Mouse (Mus musculus): ENCODE measurements around the gene Rbfox2.

The Rbfox2 gene

DNA sequence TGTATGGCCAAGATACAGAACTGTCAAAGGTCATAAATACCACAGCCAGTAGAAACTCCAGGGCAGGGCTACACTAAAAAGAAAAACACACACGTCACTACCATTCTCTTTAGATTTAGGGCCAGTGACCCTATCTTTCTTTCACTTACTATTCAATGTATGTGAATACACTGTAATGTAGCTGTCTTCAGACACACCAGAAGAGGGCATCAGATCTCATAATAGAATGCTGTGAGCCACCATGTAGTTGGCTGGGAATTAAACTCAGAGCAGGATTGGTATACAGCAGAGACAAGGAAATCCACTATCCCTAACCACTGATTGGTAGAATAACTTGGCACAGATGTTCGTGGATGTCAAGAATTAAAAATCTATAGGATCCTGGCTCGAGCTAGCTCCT is 76.7 kb downstream of the Rbfox2 start:
- DNase-seq (ENCODE audit: low spot score in 2 of 2) = no peak

DNA sequence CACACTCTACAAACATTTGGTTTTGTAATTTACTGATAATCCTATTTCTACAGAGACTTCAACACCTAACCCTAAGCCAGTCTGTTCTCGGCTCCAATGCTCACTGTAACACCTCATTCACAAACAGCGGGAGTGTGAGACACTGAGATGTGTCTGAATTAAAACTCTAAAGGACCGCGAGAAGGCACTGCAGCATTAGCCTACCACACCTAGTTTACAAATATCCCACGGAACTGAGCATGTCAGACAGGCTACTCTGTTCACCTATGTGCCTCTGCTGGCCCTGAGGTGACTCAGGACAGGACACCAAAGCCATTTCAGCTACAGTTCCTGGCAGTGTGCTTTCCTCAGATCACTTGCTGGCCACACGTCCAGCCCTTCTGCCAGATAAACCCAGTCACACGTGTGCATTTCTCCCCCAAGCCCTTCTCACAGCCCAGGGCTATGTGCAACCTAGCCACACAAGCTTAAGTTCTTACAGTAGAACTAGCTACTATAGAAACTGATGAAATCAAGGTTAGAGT is 79.9 kb downstream of the Rbfox2 start:
- DNase-seq (ENCODE audit: low spot score in 2 of 2) = no peak

DNA sequence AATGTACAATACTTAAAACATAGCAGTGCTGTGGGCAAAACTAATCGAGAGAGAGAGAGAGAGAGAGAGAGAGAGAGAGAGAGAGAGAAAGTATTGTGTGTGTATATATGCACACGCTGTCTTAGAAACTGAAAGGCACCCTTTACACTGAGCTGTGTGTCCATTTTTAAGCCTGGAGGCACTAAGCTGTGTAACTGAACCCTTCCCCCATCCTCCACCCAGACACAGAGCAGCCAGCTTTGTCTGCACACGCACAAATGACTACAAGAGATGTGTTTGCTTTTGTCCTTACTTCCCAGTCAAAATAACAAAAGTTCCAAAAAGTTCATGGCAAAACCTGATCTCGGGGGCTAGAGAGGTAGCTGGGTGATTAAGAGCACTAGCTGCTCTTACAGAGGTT is 80.9 kb downstream of the Rbfox2 start:
- DNase-seq (ENCODE audit: low spot score in 2 of 2) = no peak

DNA sequence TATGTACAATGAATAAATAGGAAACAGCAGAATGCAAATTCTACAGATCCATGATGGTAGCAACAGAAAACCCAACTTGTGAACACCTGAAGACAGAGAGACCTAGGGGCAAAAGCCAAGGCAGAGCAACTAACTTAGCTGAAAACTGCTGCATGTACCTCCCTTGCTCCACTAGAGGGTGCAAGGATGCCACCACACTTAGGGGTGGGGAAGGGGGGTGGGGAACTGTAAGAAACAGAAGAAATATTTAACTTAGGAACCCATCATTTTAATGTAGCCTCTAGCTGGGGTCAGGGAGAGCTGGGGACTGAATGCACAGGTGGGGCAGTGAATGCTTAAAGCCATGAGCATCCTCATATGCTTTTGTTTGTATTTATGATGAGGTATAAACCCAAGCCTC is 81.5 kb downstream of the Rbfox2 start:
- no peak for DNase-seq (ENCODE audit: low spot score in 2 of 2)

DNA sequence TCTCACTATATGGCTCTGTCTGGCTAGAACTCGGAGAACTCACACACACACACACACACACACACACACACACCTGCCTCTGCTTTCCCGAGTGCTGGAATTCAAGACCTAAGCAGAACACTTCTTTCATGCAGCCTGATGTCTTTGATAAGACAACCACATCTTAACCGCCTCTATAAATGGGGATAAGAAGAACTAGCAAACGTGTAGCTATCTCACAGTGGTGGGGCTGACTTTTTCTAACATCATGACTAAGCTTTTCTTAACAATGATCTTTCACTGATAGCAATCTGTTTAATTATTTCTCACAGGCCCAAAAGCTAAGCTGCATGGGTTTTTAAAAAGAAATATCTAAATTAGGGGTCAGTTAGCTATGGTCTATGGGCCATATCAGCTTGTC is 86.0 kb downstream of the Rbfox2 start:
- no peak for DNase-seq (ENCODE audit: low spot score in 2 of 2)

DNA sequence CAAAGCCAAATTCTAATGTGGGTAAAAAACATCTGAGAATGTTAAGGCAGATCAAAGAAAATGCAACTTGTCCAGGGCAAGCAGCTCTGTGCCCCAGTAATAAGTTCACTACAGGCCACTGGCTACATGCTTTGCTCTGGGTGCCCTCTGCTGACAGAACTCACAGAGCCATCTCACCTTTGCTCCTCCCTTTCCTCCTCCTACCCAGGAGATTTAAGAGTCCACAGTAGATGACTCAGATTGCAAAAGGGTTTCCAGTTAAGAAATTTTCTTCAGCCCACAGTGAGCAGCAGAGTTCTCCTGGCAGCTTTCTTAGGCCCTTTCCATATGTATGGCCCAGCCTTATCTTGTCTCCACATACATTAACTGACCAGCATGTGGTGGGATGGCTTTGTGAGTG is 86.7 kb downstream of the Rbfox2 start:
- no peak for DNase-seq (ENCODE audit: low spot score in 2 of 2)

DNA sequence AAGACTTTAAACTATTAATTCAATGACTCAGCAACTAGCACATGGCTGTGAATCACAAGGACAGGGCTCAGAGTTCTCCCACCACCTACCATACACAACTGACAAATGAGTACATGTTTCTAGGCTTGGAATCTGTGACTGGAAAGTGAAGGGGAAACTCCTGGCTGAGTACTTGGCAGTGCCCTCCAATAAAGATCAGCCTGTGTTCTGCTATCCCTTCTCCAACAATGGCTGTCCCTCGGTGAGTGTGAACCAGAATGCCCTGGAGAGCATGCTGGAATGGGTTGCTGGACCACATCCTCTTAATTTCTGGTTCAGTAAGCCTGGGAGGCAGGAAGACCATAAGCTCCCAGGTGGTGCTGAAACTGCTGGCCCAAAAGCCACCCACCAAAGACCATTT is 87.2 kb downstream of the Rbfox2 start:
- DNase-seq (ENCODE audit: low spot score in 2 of 2) = no peak

GRCm38 (mm10) chr15:77218007-77218406 is 88.8 kb downstream of the Rbfox2 start:
- no peak for DNase-seq (ENCODE audit: low spot score in 2 of 2)

DNA sequence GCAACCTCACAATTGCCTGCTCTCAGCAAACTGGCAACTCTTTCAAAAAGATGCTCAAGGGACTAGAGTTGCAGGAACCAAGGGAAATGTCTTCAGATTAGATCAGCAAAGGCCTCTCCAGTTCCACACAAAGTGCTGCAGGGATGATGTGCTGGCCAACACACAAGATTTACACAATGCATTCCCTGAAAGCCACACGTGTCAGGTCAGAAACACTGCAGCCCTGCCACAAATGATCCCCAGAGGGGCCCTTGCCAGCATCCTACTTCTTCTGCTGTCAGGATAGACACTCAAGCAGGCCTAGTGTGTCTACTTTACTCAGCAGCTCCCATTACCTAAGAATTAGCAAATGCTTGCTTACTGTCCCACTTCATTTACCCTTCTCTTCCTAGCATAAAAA is 89.3 kb downstream of the Rbfox2 start:
- no peak for DNase-seq (ENCODE audit: low spot score in 2 of 2)

- no peak for DNase-seq (ENCODE audit: low spot score in 2 of 2)
Observed at GRCm38 (mm10) chr15:77216704-77217103, 90.1 kb downstream of the Rbfox2 start.

DNA sequence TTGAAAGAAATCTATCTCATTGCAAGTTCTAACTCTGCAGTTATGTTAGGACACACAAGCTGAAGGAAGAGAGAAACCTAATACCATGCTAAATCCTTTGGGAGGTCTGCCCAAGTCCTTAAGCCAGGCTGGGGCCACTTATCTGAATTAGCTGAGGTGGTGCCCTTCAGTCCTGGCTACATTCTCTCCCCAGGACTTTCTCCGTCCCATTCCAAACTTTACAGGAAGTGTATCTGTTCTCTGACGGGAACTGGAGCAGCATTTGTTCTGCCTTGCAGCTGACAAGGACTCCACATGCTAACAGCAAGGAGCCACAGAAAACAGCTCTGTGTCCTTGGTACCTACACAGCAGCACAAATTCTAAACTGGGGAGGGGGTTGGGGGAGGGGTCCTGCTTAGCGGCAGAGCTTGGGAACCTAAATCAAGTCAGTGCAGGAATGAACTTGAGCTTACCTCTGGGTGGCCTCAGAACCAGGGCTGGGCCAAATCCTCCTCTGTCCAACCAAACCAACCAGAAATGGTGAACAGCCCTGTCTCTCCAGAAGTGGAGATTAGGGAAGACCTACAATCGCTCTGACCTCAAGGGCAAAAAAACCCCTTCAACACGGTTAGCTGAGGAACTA is 91.5 kb downstream of the Rbfox2 start:
- no peak for DNase-seq (ENCODE audit: low spot score in 2 of 2)

DNA sequence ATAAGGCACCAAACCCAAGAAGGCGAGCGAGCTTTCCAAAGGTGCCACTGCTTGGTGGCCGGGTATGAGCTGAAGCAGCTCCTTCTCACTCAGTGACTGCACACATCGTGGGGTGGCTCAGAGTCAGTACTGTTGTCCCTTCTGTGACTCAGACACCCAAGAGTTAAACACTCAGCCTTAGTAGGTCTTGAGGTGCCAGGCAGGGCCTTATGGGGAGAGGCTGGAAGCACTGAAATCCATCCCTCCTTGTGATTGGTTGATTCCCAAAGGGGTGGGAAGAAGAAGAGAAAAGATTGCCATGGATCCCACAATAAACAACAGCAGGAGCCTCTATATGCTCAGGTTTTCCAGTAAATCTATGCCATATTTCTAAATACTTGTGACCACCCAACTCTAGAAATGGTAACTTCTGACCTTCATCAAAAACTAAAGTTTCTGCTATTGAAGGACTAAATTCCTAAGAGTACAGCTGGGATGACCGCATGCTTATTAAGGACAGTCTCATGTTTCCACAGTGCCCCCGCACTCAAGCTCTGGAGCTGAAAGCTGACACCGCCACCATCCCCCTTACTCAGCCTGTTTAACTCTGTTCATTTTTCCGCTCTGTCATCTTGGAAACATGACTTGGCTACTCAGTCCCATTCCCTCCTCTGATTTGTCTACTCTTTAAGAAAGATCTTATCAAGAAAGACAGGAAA is 92.2 kb downstream of the Rbfox2 start:
- no peak for DNase-seq (ENCODE audit: low spot score in 2 of 2)

GRCm38 (mm10) chr15:77213829-77214228 is 93.0 kb downstream of the Rbfox2 start:
- DNase-seq (ENCODE audit: low spot score in 2 of 2) = no peak

DNA sequence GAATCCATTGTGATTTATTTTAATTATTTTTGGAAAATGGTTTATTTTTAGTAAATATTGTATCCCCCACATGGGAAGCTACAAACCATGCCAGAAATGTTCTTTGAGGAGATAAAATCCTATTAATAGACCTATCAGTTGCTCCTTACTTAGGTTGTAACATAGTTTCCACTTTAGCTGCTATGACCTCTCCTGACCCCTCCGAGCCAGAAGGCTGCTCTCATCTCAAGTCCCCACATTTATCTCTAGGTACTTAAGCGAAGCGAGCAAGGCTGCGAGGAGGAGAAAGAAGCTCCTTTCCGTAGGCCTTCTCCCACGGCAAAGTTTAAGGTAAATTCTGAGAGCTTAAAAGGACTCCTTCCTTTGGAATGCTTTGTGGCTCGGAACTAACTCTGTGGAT is 94.0 kb downstream of the Rbfox2 start:
- DNase-seq (ENCODE audit: low spot score in 2 of 2) = no peak

GRCm38 (mm10) chr15:77212217-77212757 is 94.5 kb downstream of the Rbfox2 start:
- no peak for DNase-seq (ENCODE audit: low spot score in 2 of 2)

GRCm38 (mm10) chr15:77206996-77207395 is 99.8 kb downstream of the Rbfox2 start:
- no peak for DNase-seq (ENCODE audit: low spot score in 2 of 2)

GRCm38 (mm10) chr15:77204951-77205350 is 101.9 kb downstream of the Rbfox2 start:
- no peak for DNase-seq (ENCODE audit: low spot score in 2 of 2)

GRCm38 (mm10) chr15:77203255-77203981 is 103.4 kb downstream of the Rbfox2 start:
- no peak for DNase-seq (ENCODE audit: low spot score in 2 of 2)

GRCm38 (mm10) chr15:77202881-77203254 is 103.9 kb downstream of the Rbfox2 start:
- no peak for DNase-seq (ENCODE audit: low spot score in 2 of 2)

GRCm38 (mm10) chr15:77202223-77202622 is 104.6 kb downstream of the Rbfox2 start:
- no peak for DNase-seq (ENCODE audit: low spot score in 2 of 2)

DNA sequence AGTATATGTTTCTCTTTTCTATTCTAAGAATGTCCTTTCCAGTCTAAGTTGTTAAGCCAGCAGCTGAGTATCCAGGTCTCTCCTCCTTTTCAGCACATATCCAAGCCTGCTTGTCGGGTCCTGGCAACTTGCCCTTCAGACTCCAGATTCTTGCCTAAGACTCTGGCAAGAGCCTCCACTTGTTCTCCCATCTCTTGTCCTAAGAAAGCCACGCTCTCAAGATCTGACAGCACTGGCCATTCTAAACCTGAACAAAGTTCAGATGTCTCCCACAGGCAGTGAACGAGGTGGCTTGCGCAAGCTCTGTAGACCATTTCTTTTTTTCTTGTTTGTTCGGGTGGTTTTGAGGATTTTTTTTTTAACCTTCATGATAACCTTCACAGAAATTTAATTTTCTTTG is 110.0 kb downstream of the Rbfox2 start:
- DNase-seq (ENCODE audit: low spot score in 2 of 2) = no peak

- no peak for DNase-seq (ENCODE audit: low spot score in 2 of 2)
Observed at GRCm38 (mm10) chr15:77196001-77196400, 110.8 kb downstream of the Rbfox2 start.
